Mouse (Mus musculus): ENCODE data around the gene Gm20661. TPM values are rescaled to one million over a fixed set of nuclear protein-coding genes. Genes with fewer than 3 reads are reported as not detected.

Gm20661 gene
- total RNA-seq, 2 experiments from 2014 or later: 1.2 to 2.3 TPM

GRCm38 (mm10) chr9:107967437-107967836 is 15.4 kb upstream of the Gm20661 start:
- no peak for DNase-seq

GRCm38 (mm10) chr9:107968531-107968930 is 14.3 kb upstream of the Gm20661 start:
- no peak for DNase-seq

- no peak for DNase-seq
These were observed 12.5 kb upstream of the Gm20661 start for GRCm38 (mm10) chr9:107970311-107970710.

GRCm38 (mm10) chr9:107971690-107972541 is 10.9 kb upstream of the Gm20661 start:
- DNase-seq: no peak

- DNase-seq: no peak
These were observed 8.2 kb upstream of the Gm20661 start for GRCm38 (mm10) chr9:107974491-107975171.

- no peak for DNase-seq
These were observed 7.2 kb upstream of the Gm20661 start, which contains the start of gene Uba7 for GRCm38 (mm10) chr9:107975399-107976386. TSS of gene Uba7 (plus strand) at chr9:107975505.

GRCm38 (mm10) chr9:107978815-107979214 is 4.0 kb upstream of the Gm20661 start:
- DNase-seq: no peak

GRCm38 (mm10) chr9:107981684-107982605 is 913 bp upstream of the Gm20661 start:
- peak; percentile 52 to 58 for DNase-seq

GRCm38 (mm10) chr9:107983421-107983890 is 598 bp downstream of the Gm20661 start:
- DNase-seq: peak; percentile 30 to 44

- DNase-seq: no peak
These were observed 1.3 kb downstream of the Gm20661 start for GRCm38 (mm10) chr9:107984052-107984753.

GRCm38 (mm10) chr9:107984754-107985055 is 1.8 kb downstream of the Gm20661 start:
- no peak for DNase-seq

GRCm38 (mm10) chr9:107985131-107986119 is 2.6 kb downstream of the Gm20661 start, which contains the start of gene Inka1:
TSS of gene Inka1 (minus strand) at chr9:107985879.
- DNase-seq: peak; percentile 75 to 79

- peak; percentile 78 for DNase-seq
These were observed 3.5 kb downstream of the Gm20661 start for GRCm38 (mm10) chr9:107986376-107986775.

- DNase-seq: no peak
These were observed 5.1 kb downstream of the Gm20661 start for GRCm38 (mm10) chr9:107987950-107988349.

- DNase-seq: no peak
These were observed 9.3 kb downstream of the Gm20661 start, which contains the start of gene Cdhr4 for GRCm38 (mm10) chr9:107992197-107992596. TSS of gene Cdhr4 (plus strand) at chr9:107992497.

- DNase-seq: no peak
These were observed 10.2 kb downstream of the Gm20661 start for GRCm38 (mm10) chr9:107993013-107993412.

- no peak for DNase-seq
These were observed 11.6 kb downstream of the Gm20661 start for GRCm38 (mm10) chr9:107994464-107994863.

- no peak for DNase-seq
These were observed 12.7 kb downstream of the Gm20661 start for GRCm38 (mm10) chr9:107995513-107995912.

GRCm38 (mm10) chr9:107996049-107996448 is 13.2 kb downstream of the Gm20661 start, which contains the start of gene Gm20662:
TSS of gene Gm20662 (plus strand) at chr9:107996349.
- DNase-seq: no peak

Data from layer of hippocampus, postnatal 36 days (tissue).